Mouse (Mus musculus) forebrain, embryonic 13.5 days (tissue): ENCODE results near the gene Scrn1. TPM values are rescaled to one million over a fixed set of nuclear protein-coding genes. Genes with fewer than 3 reads are reported as not detected.

Experiments
- ATAC-seq: fragments of 200-750 bp; cut with Nextera tagmentation; 2 replicates; pipeline ENCODE4 v1.8.0; 2017
- H3K27ac ChIP-seq: fragments of 300-500 bp; sonication (generic); 2 replicates; pipeline ENCODE4 v1.5.1; 2015; ENCODE audit warnings: inconsistent platforms, mild to moderate bottlenecking, moderate library complexity
- H3K27me3 ChIP-seq: fragments of 300-500 bp; sonication (generic); 2 replicates; pipeline ENCODE4 v1.6.1; 2015; ENCODE audit warnings: mild to moderate bottlenecking, inconsistent platforms
- H3K36me3 ChIP-seq: fragments of 300-500 bp; sonication (generic); 2 replicates; pipeline ENCODE4 v1.6.1; 2015; ENCODE audit warnings: mild to moderate bottlenecking, inconsistent platforms; ENCODE audit not compliant: poor library complexity, severe bottlenecking
- H3K4me1 ChIP-seq: fragments of 300-500 bp; sonication (generic); 2 replicates; pipeline ENCODE4 v1.6.1; 2015; ENCODE audit warnings: inconsistent platforms
- H3K4me2 ChIP-seq: fragments of 300-500 bp; sonication (generic); 2 replicates; pipeline ENCODE4 v1.6.1; 2015; ENCODE audit warnings: inconsistent platforms, mild to moderate bottlenecking, moderate library complexity
- H3K4me3 ChIP-seq: fragments of 300-500 bp; sonication (generic); 2 replicates; pipeline ENCODE4 v1.5.1; 2015; ENCODE audit warnings: mild to moderate bottlenecking, inconsistent platforms
- H3K9ac ChIP-seq: fragments of 300-500 bp; sonication (generic); 2 replicates; pipeline ENCODE4 v1.6.1; 2015; ENCODE audit warnings: mild to moderate bottlenecking, inconsistent platforms
- H3K9me3 ChIP-seq: fragments of 300-500 bp; sonication (generic); replicated peaks from 2 replicates; pipeline ENCODE4 v1.6.1; 2016; ENCODE audit warnings: inconsistent platforms
- WGBS: fragments of 180-500 bp; shearing (Covaris S2); methylation state at CpG from one replicate; pipeline ENCODE4 v1.1.7; 2015; 5-methylcytosine and 5-hydroxymethylcytosine counted together
- polyA plus RNA-seq: library from polyadenylated mRNA; unstranded; fragments of >200 nt; fragmentation: Nextera tagmentation; extraction: Ambion mirVana; gene quantifications from 2 replicates; pipeline ENCODE4 v1.2.1, GENCODE M21; 2015

Gene Scrn1
- polyA plus RNA-seq, 1 experiment from 2014 or later: 129 TPM

GRCm38 (mm10) chr6:54512256-54512655, 54.0 kb downstream of the Scrn1 start:
- H3K4me2 ChIP-seq: no peak overlapping the region
- H3K9me3 ChIP-seq: no peaks in the 10 kb centered on the region
- H3K27me3 ChIP-seq: no peaks in the 10 kb centered on the region
- H3K27ac ChIP-seq: no peak overlapping the region
- no peak overlapping the region for H3K9ac ChIP-seq
- peaks cover 84% of the 10 kb centered on the region for H3K36me3 ChIP-seq
- 85% methylated on average over 2 of the region's 2 CpGs for WGBS
- peaks cover 24% of the 10 kb centered on the region for H3K4me1 ChIP-seq
- no peak for ATAC-seq
- H3K4me3 ChIP-seq: no peak overlapping the region

- no peaks in the 10 kb centered on the region for H3K9me3 ChIP-seq
- WGBS: 91% methylated on average over 13 of the region's 13 CpGs
- H3K4me3 ChIP-seq: no peak overlapping the region
- H3K9ac ChIP-seq: no peak overlapping the region
- H3K36me3 ChIP-seq: peaks cover 78% of the 10 kb centered on the region
- 0 out of 2 replicates have a peak, but pooled peaks have one; percentile 14 for ATAC-seq
- no peak overlapping the region for H3K4me2 ChIP-seq
- peaks cover 24% of the 10 kb centered on the region for H3K4me1 ChIP-seq
- H3K27me3 ChIP-seq: no peaks in the 10 kb centered on the region
- peak overlapping the region; percentile 76 for H3K27ac ChIP-seq
Observed at GRCm38 (mm10) chr6:54509264-54509663, 57.0 kb downstream of the Scrn1 start.

- H3K27ac ChIP-seq: peak overlapping the region; percentile 76
- ATAC-seq: peak; percentile 57
- H3K4me1 ChIP-seq: peaks cover 24% of the 10 kb centered on the region
- no peak overlapping the region for H3K4me2 ChIP-seq
- peak overlapping the region; percentile 43; the same call in 1 of the 2 replicates for H3K9ac ChIP-seq
- WGBS: 14% methylated on average over 6 of the region's 6 CpGs
- no peaks in the 10 kb centered on the region for H3K9me3 ChIP-seq
- H3K4me3 ChIP-seq: no peak overlapping the region
- no peaks in the 10 kb centered on the region for H3K27me3 ChIP-seq
- peaks cover 73% of the 10 kb centered on the region for H3K36me3 ChIP-seq
Observed at GRCm38 (mm10) chr6:54508256-54508793, 58.0 kb downstream of the Scrn1 start.

- peak; percentile 19 for ATAC-seq
- Histone ChIP-seq H3K4me2 (no peak overlapping the region), H3K27ac (peak overlapping the region; percentile 76), H3K4me1 (peaks cover 24% of the 10 kb centered on the region), H3K4me3 (no peak overlapping the region), H3K9ac (peak overlapping the region; percentile 43; the same call in 1 of the 2 replicates), H3K36me3 (peaks cover 68% of the 10 kb centered on the region), H3K9me3 (no peaks in the 10 kb centered on the region), H3K27me3 (no peaks in the 10 kb centered on the region)
- WGBS: 40% methylated on average over 5 of the region's 5 CpGs
Observed at GRCm38 (mm10) chr6:54507808-54508207, 58.5 kb downstream of the Scrn1 start.

- Histone ChIP-seq H3K9ac (no peak overlapping the region), H3K36me3 (peaks cover 66% of the 10 kb centered on the region), H3K9me3 (no peaks in the 10 kb centered on the region), H3K4me2 (no peak overlapping the region), H3K4me1 (peaks cover 24% of the 10 kb centered on the region), H3K27ac (no peak overlapping the region), H3K27me3 (no peaks in the 10 kb centered on the region), H3K4me3 (no peak overlapping the region)
- 40% methylated on average over 8 of the region's 8 CpGs for WGBS
- peak; percentile 17; the same call in 1 of the 2 replicates for ATAC-seq
Observed at GRCm38 (mm10) chr6:54507002-54507401, 59.3 kb downstream of the Scrn1 start.

- H3K27ac ChIP-seq: no peak overlapping the region
- no peaks in the 10 kb centered on the region for H3K9me3 ChIP-seq
- H3K27me3 ChIP-seq: no peaks in the 10 kb centered on the region
- H3K4me2 ChIP-seq: no peak overlapping the region
- ATAC-seq: no peak
- H3K4me3 ChIP-seq: no peak overlapping the region
- H3K36me3 ChIP-seq: peaks cover 65% of the 10 kb centered on the region
- no peak overlapping the region for H3K9ac ChIP-seq
- 93% methylated on average over 11 of the region's 11 CpGs for WGBS
- H3K4me1 ChIP-seq: peaks cover 24% of the 10 kb centered on the region
Observed at GRCm38 (mm10) chr6:54506318-54506717, 60.0 kb downstream of the Scrn1 start.

- WGBS: 88% methylated on average over 6 of the region's 6 CpGs
- ATAC-seq: no peak
- Histone ChIP-seq H3K4me3 (no peak overlapping the region), H3K9ac (no peak overlapping the region), H3K36me3 (peaks cover 52% of the 10 kb centered on the region), H3K4me2 (no peak overlapping the region), H3K27me3 (no peaks in the 10 kb centered on the region), H3K9me3 (0 out of 2 replicates have a peak, but pooled peaks cover 6% of the 10 kb centered on the region), H3K27ac (no peak overlapping the region), H3K4me1 (peaks cover 5% of the 10 kb centered on the region)
Observed at GRCm38 (mm10) chr6:54502661-54503115, 63.6 kb downstream of the Scrn1 start.

- Histone ChIP-seq H3K4me2 (no peak overlapping the region), H3K9ac (no peak overlapping the region), H3K4me1 (peaks cover 14% of the 10 kb centered on the region), H3K27ac (no peak overlapping the region), H3K27me3 (no peaks in the 10 kb centered on the region), H3K9me3 (0 out of 2 replicates have a peak, but pooled peaks cover 6% of the 10 kb centered on the region), H3K36me3 (peaks cover 15% of the 10 kb centered on the region), H3K4me3 (no peak overlapping the region)
- WGBS: 87% methylated on average over 7 of the region's 7 CpGs
- ATAC-seq: no peak
Observed at GRCm38 (mm10) chr6:54496214-54496613, 70.1 kb downstream of the Scrn1 start.

- Histone ChIP-seq H3K4me3 (no peak overlapping the region), H3K9ac (no peak overlapping the region), H3K4me2 (no peak overlapping the region), H3K4me1 (peaks cover 14% of the 10 kb centered on the region), H3K27ac (no peak overlapping the region; the same call in 1 of the 2 replicates), H3K27me3 (no peaks in the 10 kb centered on the region), H3K36me3 (peaks cover 2% of the 10 kb centered on the region; the same call in 1 of the 2 replicates), H3K9me3 (no peaks in the 10 kb centered on the region)
- ATAC-seq: no peak
- 58% methylated on average over 11 of the region's 11 CpGs for WGBS
Observed at GRCm38 (mm10) chr6:54494612-54495398, 71.5 kb downstream of the Scrn1 start.

GRCm38 (mm10) chr6:54494097-54494496, 72.2 kb downstream of the Scrn1 start:
- ATAC-seq: no peak

GRCm38 (mm10) chr6:54491074-54491473, 75.2 kb downstream of the Scrn1 start:
- H3K4me1 ChIP-seq: peaks cover 12% of the 10 kb centered on the region
- H3K36me3 ChIP-seq: no peaks in the 10 kb centered on the region
- H3K27me3 ChIP-seq: no peaks in the 10 kb centered on the region
- no peak overlapping the region for H3K4me3 ChIP-seq
- H3K9me3 ChIP-seq: no peaks in the 10 kb centered on the region
- no peak overlapping the region for H3K9ac ChIP-seq
- no peak overlapping the region for H3K27ac ChIP-seq
- no peak overlapping the region for H3K4me2 ChIP-seq
- ATAC-seq: no peak
- 76% methylated on average over 7 of the region's 7 CpGs for WGBS

More at GRCm38 (mm10) chr6:54494097-54494496, 72.2 kb downstream of the Scrn1 start:
- Histone ChIP-seq H3K9ac (no peak overlapping the region), H3K27me3 (no peaks in the 10 kb centered on the region), H3K36me3 (no peaks in the 10 kb centered on the region), H3K4me2 (no peak overlapping the region), H3K27ac (no peak overlapping the region; the same call in 1 of the 2 replicates), H3K4me3 (no peak overlapping the region), H3K9me3 (no peaks in the 10 kb centered on the region), H3K4me1 (peaks cover 14% of the 10 kb centered on the region)

GRCm38 (mm10) chr6:54485973-54486569, 80.2 kb downstream of the Scrn1 start:
- Histone ChIP-seq H3K27me3 (no peaks in the 10 kb centered on the region), H3K4me3 (peak overlapping the region; percentile 28; the same call in 1 of the 2 replicates), H3K9me3 (no peaks in the 10 kb centered on the region), H3K36me3 (no peaks in the 10 kb centered on the region), H3K4me2 (peak overlapping the region; percentile 64), H3K9ac (0 out of 2 replicates have a peak overlapping the region, but pooled peaks have one; percentile 45), H3K27ac (no peak overlapping the region), H3K4me1 (peaks cover 11% of the 10 kb centered on the region)
- ATAC-seq: no peak
- 33% methylated on average over 6 of the region's 6 CpGs for WGBS
